22 mouse cellular contexts compared by ENCODE assay signal in genomic region chr11:42942284-42942683, GRCm38 (mm10).
DNase-seq lines count a peak whose midpoint lies in the region; ATAC-seq and TF ChIP-seq lines count a peak whose summit lies in the region.
"Had no signal": no experiment of that assay in that cellular context is flagged by ENCODE, and none has a peak within 500 bp of the region (broad histone marks: within the 10 kb centered on the region; RNA-seq: fewer than 3 reads in every experiment).

No protein-coding gene starts in this region.

- no peak overlapping the region for H3K4me2 ChIP-seq in kidney, embryonic 14.5 days (replicated peaks; ENCODE audit: low read depth, low read length)
- H3K4me2 ChIP-seq in hindbrain, embryonic 16.5 days (ENCODE audit: low read length) = no peak overlapping the region
- H3K4me2 ChIP-seq: embryonic facial prominence, embryonic 15.5 days; hindbrain, embryonic 15.5 days; midbrain, embryonic 12.5 days had no signal

- no peaks in the 10 kb centered on the region for H3K9me3 ChIP-seq in kidney, embryonic 14.5 days (ENCODE audit: control insufficient read depth, low read length)
- no peaks in the 10 kb centered on the region for H3K9me3 ChIP-seq in hindbrain, embryonic 16.5 days (ENCODE audit: control insufficient read depth, low read length)
- H3K9me3 ChIP-seq: embryonic facial prominence, embryonic 15.5 days; heart, embryonic 10.5 days; hindbrain, embryonic 15.5 days; midbrain, embryonic 12.5 days had no signal

- no peak overlapping the region for H3K4me3 ChIP-seq in kidney, adult 2 months (ENCODE audit: insufficient read depth, low read depth, low read length)
- no peak overlapping the region for H3K4me3 ChIP-seq in kidney, embryonic 14.5 days (ENCODE audit: low read length)
- H3K4me3 ChIP-seq in hindbrain, embryonic 16.5 days (ENCODE audit: low read length) = no peak overlapping the region
- H3K4me3 ChIP-seq: embryonic facial prominence, embryonic 15.5 days; heart, embryonic 10.5 days; hindbrain, embryonic 15.5 days; layer of hippocampus, adult 2 months; midbrain, embryonic 12.5 days had no signal

- no peak overlapping the region for H3K9ac ChIP-seq in kidney, embryonic 14.5 days (ENCODE audit: low read depth, low read length)
- H3K9ac ChIP-seq in hindbrain, embryonic 16.5 days (ENCODE audit: low read depth, low read length) = no peak overlapping the region
- H3K9ac ChIP-seq: embryonic facial prominence, embryonic 15.5 days; hindbrain, embryonic 15.5 days; liver, postnatal 0 days; midbrain, embryonic 12.5 days had no signal

- no peak for TF ChIP-seq POLR2A in kidney, adult 2 months (IDR thresholded peaks at IDR 0.05; ENCODE audit: low read depth, low read length)

- no peak for TF ChIP-seq CTCF in kidney, adult 2 months (conservative IDR thresholded peaks at IDR 0.05; ENCODE audit: insufficient read depth, insufficient read length, low read depth, low read length)

- H3K4me1 ChIP-seq in kidney, adult 2 months (ENCODE audit: control insufficient read depth, insufficient read depth, low read length) = peaks cover 5% of the 10 kb centered on the region; the same call in 1 of the 2 replicates
- no peaks in the 10 kb centered on the region for H3K4me1 ChIP-seq in kidney, embryonic 14.5 days (ENCODE audit: control insufficient read depth, insufficient read depth, low read length)
- no peaks in the 10 kb centered on the region for H3K4me1 ChIP-seq in hindbrain, embryonic 16.5 days (ENCODE audit: control insufficient read depth, insufficient read depth, low read depth, low read length)
- H3K4me1 ChIP-seq: embryonic facial prominence, embryonic 15.5 days; heart, embryonic 10.5 days; hindbrain, embryonic 15.5 days; midbrain, embryonic 12.5 days had no signal

- H3K27me3 ChIP-seq in kidney, adult 2 months (replicated peaks; ENCODE audit: control insufficient read depth, insufficient read depth, low read length) = no peaks in the 10 kb centered on the region
- H3K27me3 ChIP-seq in kidney, embryonic 14.5 days (ENCODE audit: control insufficient read depth, insufficient read depth, low read length) = no peaks in the 10 kb centered on the region
- H3K27me3 ChIP-seq in hindbrain, embryonic 16.5 days (replicated peaks; ENCODE audit: control insufficient read depth, insufficient read depth, low read length) = no peaks in the 10 kb centered on the region
- H3K27me3 ChIP-seq: embryonic facial prominence, embryonic 15.5 days; hindbrain, embryonic 15.5 days; midbrain, embryonic 12.5 days; Patski had no signal

- ATAC-seq in kidney, embryonic 14.5 days (ENCODE audit: low FRiP score, low TSS enrichment) = no peak
- no peak for ATAC-seq in hindbrain, embryonic 16.5 days
- ATAC-seq: activated CD4-positive, CD25-positive, alpha-beta regulatory T cell, adult 4 months; CD4-positive, CD25-positive, alpha-beta regulatory T cell, adult 4 months; liver, postnatal 0 days; Patski had no signal

- WGBS in kidney, adult 2 months = 36% methylated on average over 3 of the region's 3 CpGs
- WGBS in kidney, embryonic 14.5 days = 57% methylated on average over 3 of the region's 3 CpGs
- WGBS in hindbrain, embryonic 16.5 days = 61% methylated on average over 3 of the region's 3 CpGs

- DNase-seq in adrenal gland, postnatal 10 days = peak; percentile 9
- no peak for DNase-seq in adrenal gland, postnatal 4 days (ENCODE audit: low spot score in 2 of 2)
- DNase-seq in kidney, adult 2 months = peak; percentile 33
- peak; percentile 67 to 76 for DNase-seq in cerebellum, postnatal 14 days
- DNase-seq in kidney, postnatal 36 days = peak; percentile 16 to 26
- no peak for DNase-seq in ovary, postnatal 36 days (ENCODE audit: low spot score)
- DNase-seq: adrenal gland, postnatal 14 days; layer of hippocampus, postnatal 36 days; liver, postnatal 0 days; lung, postnatal 10 days; right cerebral cortex, postnatal 25 days; thymus, postnatal 36 days had no signal

- H3K27ac ChIP-seq in kidney, adult 2 months (ENCODE audit: insufficient read depth, low read depth, low read length) = no peak overlapping the region; the same call in 1 of the 2 replicates
- no peak overlapping the region for H3K27ac ChIP-seq in kidney, embryonic 14.5 days (ENCODE audit: low read depth, low read length)
- no peak overlapping the region for H3K27ac ChIP-seq in hindbrain, embryonic 16.5 days (ENCODE audit: low read depth, low read length)
- H3K27ac ChIP-seq: embryonic facial prominence, embryonic 15.5 days; heart, embryonic 10.5 days; hindbrain, embryonic 15.5 days; layer of hippocampus, adult 2 months; midbrain, embryonic 12.5 days had no signal

- no peaks in the 10 kb centered on the region for H3K36me3 ChIP-seq in kidney, adult 2 months (ENCODE audit: control insufficient read depth, insufficient read depth, low read length)
- no peaks in the 10 kb centered on the region for H3K36me3 ChIP-seq in kidney, embryonic 14.5 days (ENCODE audit: control insufficient read depth, insufficient read depth, low read length)
- no peaks in the 10 kb centered on the region for H3K36me3 ChIP-seq in hindbrain, embryonic 16.5 days (ENCODE audit: control insufficient read depth, insufficient read depth, low read length)
- H3K36me3 ChIP-seq: embryonic facial prominence, embryonic 15.5 days; heart, embryonic 10.5 days; hindbrain, embryonic 15.5 days; midbrain, embryonic 12.5 days had no signal

Comparison
In these comparisons a context has a peak if more than half of its experiments do, and no peak if none do; other contexts are left out.
1. DNase-seq: peak in adrenal gland, postnatal 10 days (single experiment), kidney, adult 2 months (single experiment), cerebellum, postnatal 14 days (2 of 2) and kidney, postnatal 36 days (2 of 2); none in adrenal gland, postnatal 4 days (0 of 2) and ovary, postnatal 36 days (single experiment).